Mouse (Mus musculus) erythroblast, embryonic 14.5 days (primary cell): Measurements from ENCODE around the gene Zzef1. TPM values are rescaled to one million over a fixed set of nuclear protein-coding genes. Genes with fewer than 3 reads are reported as not detected.

Source experiments
- H3K27me3 ChIP-seq: 2 replicates; pipeline ENCODE4 v1.6.1; 2012; ENCODE audit warnings: inconsistent platforms; ENCODE audit not compliant: control insufficient read depth
- H3K36me3 ChIP-seq: 2 replicates; pipeline ENCODE4 v1.6.1; 2012; ENCODE audit warnings: mild to moderate bottlenecking, inconsistent platforms; ENCODE audit not compliant: control insufficient read depth
- H3K4me1 ChIP-seq: 2 replicates; pipeline ENCODE4 v1.6.1; 2012; ENCODE audit warnings: inconsistent platforms; ENCODE audit not compliant: control insufficient read depth
- H3K4me3 ChIP-seq: replicated peaks from 2 replicates; pipeline ENCODE3; 2012; ENCODE audit warnings: moderate library complexity, mild to moderate bottlenecking, inconsistent platforms
- H3K9me3 ChIP-seq: 2 replicates; pipeline ENCODE4 v1.6.1; 2012; ENCODE audit warnings: low read length, inconsistent platforms, mixed read lengths; ENCODE audit not compliant: control insufficient read depth
- GATA1 ChIP-seq: IDR thresholded peaks from 2 replicates; pipeline ENCODE4 v1.6.1; 2012; ENCODE audit warnings: low read length, inconsistent platforms, mixed read lengths
- TAL1 ChIP-seq: IDR thresholded peaks from 3 replicates; pipeline ENCODE4 v1.6.1; 2012; ENCODE audit warnings: low read length, inconsistent platforms, mixed read lengths
- polyA plus RNA-seq: library from polyadenylated mRNA; stranded (reverse); fragments of >175 nt; gene quantifications from 2 replicates; pipeline ENCODE4 v1.2.3, GENCODE M21; 2012

Zzef1 gene
- polyA plus RNA-seq, 1 experiment: 0.55 TPM

DNA sequence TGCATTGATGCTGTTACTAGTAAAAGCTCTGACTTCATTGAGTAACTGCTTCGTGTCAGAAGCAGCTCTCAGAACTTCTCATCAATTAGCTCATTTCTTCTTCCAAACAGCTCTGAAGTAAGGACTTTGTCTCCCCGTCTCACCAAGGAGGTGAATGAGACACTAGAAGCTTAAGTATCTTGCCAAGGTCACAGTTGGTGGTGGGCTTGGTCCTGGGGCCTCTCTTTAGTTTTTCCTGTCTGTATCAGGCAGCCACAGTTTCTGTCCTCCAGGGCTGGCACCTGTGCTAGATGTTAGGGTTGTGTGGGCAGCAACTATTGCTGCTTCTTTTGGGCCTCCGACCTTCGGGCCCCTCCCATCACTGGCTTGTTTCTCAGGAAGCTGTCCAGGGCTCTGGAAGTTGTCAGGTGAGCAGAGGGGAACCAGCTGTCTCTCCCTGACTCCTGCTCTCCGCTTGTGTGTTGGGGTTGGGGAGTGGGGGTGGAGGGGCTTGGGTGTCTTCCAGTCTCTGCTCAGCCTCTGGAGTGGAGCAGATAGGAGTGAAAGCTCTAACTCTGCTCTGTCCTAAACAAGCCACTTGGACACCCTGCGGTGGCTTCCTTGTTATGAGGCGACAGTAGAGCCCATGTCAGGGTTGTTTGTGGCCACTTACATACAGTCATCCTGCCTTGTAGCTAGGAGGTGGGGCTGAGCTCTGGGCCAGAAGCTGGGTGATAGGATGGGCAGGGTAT lies 167.2 kb downstream of the Zzef1 start:
- H3K27me3 ChIP-seq: peaks cover 41% of the 10 kb centered on the region
- H3K4me3 ChIP-seq: no peak overlapping the region
- TF ChIP-seq GATA1: no peak
- TF ChIP-seq TAL1: no peak
- no peaks in the 10 kb centered on the region for H3K36me3 ChIP-seq
- peaks cover 16% of the 10 kb centered on the region for H3K4me1 ChIP-seq
- no peaks in the 10 kb centered on the region for H3K9me3 ChIP-seq

DNA sequence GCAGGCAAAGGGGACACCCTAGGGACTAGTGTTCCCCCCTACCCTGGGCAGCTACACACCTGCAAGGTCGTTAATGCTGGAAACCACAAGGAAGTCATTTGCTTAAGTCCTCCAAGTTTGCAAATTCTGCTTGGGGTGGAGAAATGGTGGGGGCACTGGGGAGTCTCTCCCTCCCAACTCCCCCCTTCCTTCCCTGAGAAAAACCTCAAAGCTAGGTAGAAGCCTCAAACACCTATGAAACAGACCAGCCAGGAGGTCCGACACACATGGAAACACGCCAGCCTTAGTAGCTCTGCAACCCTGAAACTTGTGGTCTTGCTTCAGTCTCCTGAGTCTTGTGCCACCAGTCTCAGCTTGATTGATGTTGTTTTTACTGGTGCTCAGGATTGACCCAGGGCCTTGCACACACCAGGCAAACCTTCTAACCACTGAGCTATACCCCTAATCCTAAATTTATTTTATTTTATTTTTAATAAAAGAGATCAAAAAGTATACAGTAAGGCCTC lies 167.8 kb downstream of the Zzef1 start:
- peaks cover 16% of the 10 kb centered on the region for H3K4me1 ChIP-seq
- H3K4me3 ChIP-seq: no peak overlapping the region
- no peaks in the 10 kb centered on the region for H3K36me3 ChIP-seq
- TF ChIP-seq TAL1 (no peak), GATA1 (no peak)
- H3K27me3 ChIP-seq: peaks cover 41% of the 10 kb centered on the region
- H3K9me3 ChIP-seq: no peaks in the 10 kb centered on the region

DNA sequence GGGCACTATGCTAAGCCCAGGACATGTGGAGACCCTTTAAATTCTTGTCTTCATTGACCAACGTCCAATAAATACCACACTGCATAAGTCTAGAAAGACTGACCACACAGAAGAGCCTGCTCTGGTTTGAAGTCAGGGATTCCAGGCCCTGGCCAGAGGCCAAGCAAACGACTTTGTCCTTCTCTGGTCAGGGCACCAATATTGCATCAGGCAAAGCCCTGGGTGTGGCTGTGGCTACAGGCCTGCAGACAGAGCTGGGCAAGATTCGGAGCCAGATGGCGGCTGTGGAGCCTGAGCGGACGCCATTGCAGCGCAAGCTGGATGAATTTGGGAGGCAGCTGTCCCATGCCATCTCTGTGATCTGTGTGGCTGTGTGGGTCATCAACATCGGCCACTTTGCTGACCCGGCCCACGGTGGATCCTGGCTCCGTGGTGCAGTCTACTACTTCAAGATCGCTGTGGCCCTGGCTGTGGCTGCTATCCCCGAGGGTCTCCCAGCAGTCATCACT lies 179.0 kb downstream of the Zzef1 start:
- Histone ChIP-seq H3K4me3 (no peak overlapping the region), H3K36me3 (no peaks in the 10 kb centered on the region), H3K27me3 (no peaks in the 10 kb centered on the region), H3K4me1 (no peaks in the 10 kb centered on the region), H3K9me3 (no peaks in the 10 kb centered on the region)
- TF ChIP-seq TAL1 (no peak), GATA1 (no peak)

Other genes with a start within 250 kb of the Zzef1 start
- 0.07 and 0.14 TPM in 2 replicates for gene Spns3, start 245.7 kb upstream of the Zzef1 start, polyA plus RNA-seq
- 1.4 and 1.5 TPM in 2 replicates for gene Ube2g1, start 188.9 kb upstream of the Zzef1 start, polyA plus RNA-seq
- 0.30 and 0.51 TPM in 2 replicates for gene Ankfy1, start 106.2 kb upstream of the Zzef1 start, polyA plus RNA-seq
- gene Cyb5d2, start 84 bp upstream of the Zzef1 start, polyA plus RNA-seq: 0.08 and 0.11 TPM in 2 replicates
- 0.19 TPM in 2 replicates for gene Atp2a3, start 164.9 kb downstream of the Zzef1 start, polyA plus RNA-seq
- gene P2rx1, start 202.9 kb downstream of the Zzef1 start, polyA plus RNA-seq: 0.12 TPM in 2 replicates
- 0.01 and 0.02 TPM in 2 replicates for gene Camkk1, start 222.8 kb downstream of the Zzef1 start, polyA plus RNA-seq